Comparison of ENCODE assay signal across 8 mouse cellular contexts in the genomic region with DNA sequence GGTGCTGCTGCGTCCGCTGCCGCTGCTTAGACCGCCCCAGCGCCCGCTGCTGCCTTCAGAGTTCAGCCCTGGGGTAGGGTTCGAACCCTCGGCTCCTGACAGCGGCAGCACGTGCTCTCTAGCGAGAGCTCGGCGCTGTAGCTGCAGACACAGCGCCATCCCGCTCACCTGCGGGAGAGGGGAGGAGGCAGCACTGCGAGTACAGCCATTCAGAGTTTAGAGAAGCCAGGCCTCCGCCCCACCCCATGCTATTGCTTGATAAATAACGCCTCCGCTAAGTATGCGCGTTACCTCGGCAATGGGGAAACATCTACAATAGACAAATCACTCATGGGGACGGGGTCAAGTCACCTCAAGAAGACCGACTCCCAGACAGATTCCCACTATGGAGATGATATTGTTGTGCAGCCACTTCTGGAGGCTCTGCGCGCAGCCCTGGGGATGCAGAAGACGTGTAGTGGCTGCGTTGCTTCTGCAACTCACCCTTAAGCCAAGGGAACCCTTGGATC. TPM values are rescaled to one million over a fixed set of nuclear protein-coding genes. Genes with fewer than 3 reads are reported as not detected.
DNase-seq lines count a peak whose midpoint lies in the region; ATAC-seq lines count a peak whose summit lies in the region.

No protein-coding gene starts in this region.

- 0 out of 2 replicates have a peak, but pooled peaks have one; percentile 12 for ATAC-seq in forebrain, embryonic 12.5 days (ENCODE audit: low FRiP score)
- no peak for ATAC-seq in stomach, embryonic 14.5 days (ENCODE audit: insufficient number of reproducible peaks, insufficient read depth, low FRiP score, low read depth)

- H3K36me3 ChIP-seq in forebrain, embryonic 12.5 days (replicated peaks), result peaks cover 31% of the 10 kb centered on the region
- H3K36me3 ChIP-seq in stomach, embryonic 14.5 days (ENCODE audit: control insufficient read depth, insufficient read depth, low read length), result peaks cover 32% of the 10 kb centered on the region

- DNase-seq in retina, embryonic 14.5 days (ENCODE audit: low spot score), result peak; percentile 17
- no peak for DNase-seq in retina, postnatal 1 day
- DNase-seq in liver, result peak; percentile 40
- no peak for DNase-seq in adrenal gland, postnatal 10 days
- DNase-seq in right cerebral cortex, postnatal 36 days (ENCODE audit: low spot score in 2 of 2), result no peak
- DNase-seq in frontal cortex, postnatal 25 days (ENCODE audit: low spot score in 2 of 2), result no peak

- H3K27me3 ChIP-seq in forebrain, embryonic 12.5 days, result peaks cover 40% of the 10 kb centered on the region
- H3K27me3 ChIP-seq in stomach, embryonic 14.5 days (ENCODE audit: control insufficient read depth, insufficient read depth, low read length), result 0 out of 2 replicates have a peak, but pooled peaks cover 5% of the 10 kb centered on the region

- 6% methylated on average over 29 of the region's 29 CpGs for WGBS in forebrain, embryonic 12.5 days
- WGBS in stomach, embryonic 14.5 days, result 10% methylated on average over 29 of the region's 29 CpGs

- peak overlapping the region; percentile 25; the same call in 1 of the 2 replicates for H3K4me3 ChIP-seq in forebrain, embryonic 12.5 days (replicated peaks)
- H3K4me3 ChIP-seq in stomach, embryonic 14.5 days (ENCODE audit: low read depth, low read length), result no peak overlapping the region; the same call in 1 of the 2 replicates

- peaks cover 44% of the 10 kb centered on the region for H3K4me1 ChIP-seq in forebrain, embryonic 12.5 days
- peaks cover 16% of the 10 kb centered on the region for H3K4me1 ChIP-seq in stomach, embryonic 14.5 days (ENCODE audit: control insufficient read depth, insufficient read depth, low read length)

- no peaks in the 10 kb centered on the region for H3K9me3 ChIP-seq in forebrain, embryonic 12.5 days
- no peaks in the 10 kb centered on the region for H3K9me3 ChIP-seq in stomach, embryonic 14.5 days (ENCODE audit: control insufficient read depth, low read depth, low read length)

- H3K9ac ChIP-seq in forebrain, embryonic 12.5 days, result 0 out of 2 replicates have a peak overlapping the region, but pooled peaks have one; percentile 21
- H3K9ac ChIP-seq in stomach, embryonic 14.5 days (replicated peaks; ENCODE audit: low read depth, low read length), result no peak overlapping the region

- peak overlapping the region; percentile 42 for H3K4me2 ChIP-seq in forebrain, embryonic 12.5 days
- peak overlapping the region; percentile 42 for H3K4me2 ChIP-seq in stomach, embryonic 14.5 days (replicated peaks; ENCODE audit: low read depth, low read length)

- peak overlapping the region; percentile 51 for H3K27ac ChIP-seq in forebrain, embryonic 12.5 days
- H3K27ac ChIP-seq in stomach, embryonic 14.5 days (ENCODE audit: low read length), result 0 out of 2 replicates have a peak overlapping the region, but pooled peaks have one; percentile 28

RNA-seq across cellular contexts. Expression of a gene that starts 4.5 kb away (rescaled TPM):
- polyA plus RNA-seq in forebrain, embryonic 12.5 days (2016; fragmentation: Nextera tagmentation; extraction: Ambion mirVana), result 1.2 and 1.3 TPM in 2 replicates
- polyA plus RNA-seq in stomach, embryonic 14.5 days (2014; fragmentation: Nextera tagmentation; extraction: Ambion mirVana), result 2.2 and 3.5 TPM in 2 replicates
- 10 to 100 TPM; 13.9 to 17.6 TPM for total RNA-seq in adrenal gland, postnatal 10 days (2021)

RNA-seq across cellular contexts. Expression of a gene that starts 6.5 kb away (rescaled TPM):
- 0.09 and 0.20 TPM in 2 replicates for polyA plus RNA-seq in forebrain, embryonic 12.5 days (2016; fragmentation: Nextera tagmentation; extraction: Ambion mirVana)
- not detected in 2 replicates for polyA plus RNA-seq in stomach, embryonic 14.5 days (2014; fragmentation: Nextera tagmentation; extraction: Ambion mirVana)
- total RNA-seq in adrenal gland, postnatal 10 days (2021), result under 1 TPM in 1 of 2 experiments, not detected in 1; 0.12 TPM

RNA-seq across cellular contexts. Expression of a gene that starts 18.8 kb away (rescaled TPM):
- 245 and 256 TPM in 2 replicates for polyA plus RNA-seq in forebrain, embryonic 12.5 days (2016; fragmentation: Nextera tagmentation; extraction: Ambion mirVana)
- 155 and 167 TPM in 2 replicates for polyA plus RNA-seq in stomach, embryonic 14.5 days (2014; fragmentation: Nextera tagmentation; extraction: Ambion mirVana)
- total RNA-seq in adrenal gland, postnatal 10 days (2021), result 10 to 100 TPM; 21.0 to 24.0 TPM

RNA-seq across cellular contexts. Expression of a gene that starts 22.4 kb away (rescaled TPM):
- 0.72 and 0.78 TPM in 2 replicates for polyA plus RNA-seq in forebrain, embryonic 12.5 days (2016; fragmentation: Nextera tagmentation; extraction: Ambion mirVana)
- 0.45 and 1.2 TPM in 2 replicates for polyA plus RNA-seq in stomach, embryonic 14.5 days (2014; fragmentation: Nextera tagmentation; extraction: Ambion mirVana)
- under 1 TPM in 1 of 2 experiments, not detected in 1; 0.30 TPM for total RNA-seq in adrenal gland, postnatal 10 days (2021)

RNA-seq across cellular contexts. Expression of a gene that starts 29.7 kb away (rescaled TPM):
- polyA plus RNA-seq in forebrain, embryonic 12.5 days (2016; fragmentation: Nextera tagmentation; extraction: Ambion mirVana), result 1.2 TPM in 2 replicates
- 0.22 and 0.55 TPM in 2 replicates for polyA plus RNA-seq in stomach, embryonic 14.5 days (2014; fragmentation: Nextera tagmentation; extraction: Ambion mirVana)
- total RNA-seq in adrenal gland, postnatal 10 days (2021), result under 1 TPM in 1 of 2 experiments, not detected in 1; 0.36 TPM

Comparison
In these comparisons a context has a peak if more than half of its experiments do, and no peak if none do; other contexts are left out.
1. DNase-seq: peak in retina, embryonic 14.5 days (single experiment) and liver (single experiment); none in retina, postnatal 1 day (single experiment), adrenal gland, postnatal 10 days (single experiment), right cerebral cortex, postnatal 36 days (0 of 2) and frontal cortex, postnatal 25 days (0 of 2).